Mouse (Mus musculus) kidney, postnatal 14 days (tissue): Measurements from ENCODE around the gene Whamm.

Source experiments
- DNase-seq: peaks from one replicate; pipeline ENCODE4 v3.0.0; 2022; ENCODE audit warnings: mixed read lengths

Gene Whamm

DNA sequence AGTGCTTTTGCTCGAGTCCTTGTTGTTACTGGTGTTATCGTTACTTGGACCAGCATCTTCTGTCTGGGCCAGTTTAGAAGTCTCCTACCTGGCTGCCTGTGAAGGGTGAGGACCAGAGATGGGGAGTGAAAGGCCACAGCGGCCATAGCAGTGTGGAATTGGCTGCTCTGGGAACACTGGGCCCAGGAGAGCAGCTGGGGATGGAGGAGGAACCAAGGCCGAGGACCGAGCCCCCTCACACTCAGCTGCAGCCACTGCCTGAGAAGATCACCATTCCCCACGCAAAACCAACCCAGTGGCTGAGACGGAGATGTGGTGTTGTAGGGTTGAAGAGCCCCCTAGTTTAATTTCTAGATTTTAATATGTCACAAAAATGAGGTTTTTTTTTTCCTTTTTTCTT lies 6.3 kb upstream of the Whamm start:
- DNase-seq, result no peak

DNA sequence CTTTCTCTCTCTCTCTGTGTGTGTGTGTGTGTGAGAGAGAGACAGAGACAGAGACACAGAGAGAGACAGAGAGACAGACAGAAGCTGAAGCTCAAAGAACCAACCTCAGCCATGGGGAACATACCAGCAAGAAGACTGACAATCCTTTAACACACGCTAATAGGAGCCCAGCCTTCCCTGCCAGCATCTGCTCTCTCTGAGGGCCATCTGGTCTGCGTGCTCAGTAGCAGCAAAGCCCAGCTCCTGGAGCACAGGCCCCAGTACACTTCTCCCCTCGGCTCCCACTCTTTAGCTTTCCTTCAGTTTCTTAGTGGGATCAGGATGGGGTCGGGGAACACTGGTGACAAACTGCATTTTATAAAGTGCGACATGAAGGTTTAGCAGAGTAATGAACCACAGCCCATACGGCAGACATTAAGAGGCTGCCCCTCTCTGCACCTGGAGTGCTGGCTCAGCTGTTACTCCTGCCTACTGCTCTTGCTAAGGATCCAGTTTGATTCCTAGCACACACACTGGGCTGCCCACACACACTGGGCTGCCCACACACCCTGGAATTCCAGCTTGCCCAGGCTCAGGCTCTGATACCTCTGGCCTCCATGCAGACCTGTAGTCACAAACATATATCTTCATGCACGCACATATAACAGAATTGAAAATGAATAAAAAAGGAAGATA lies 5.5 kb upstream of the Whamm start:
- DNase-seq, result no peak

DNA sequence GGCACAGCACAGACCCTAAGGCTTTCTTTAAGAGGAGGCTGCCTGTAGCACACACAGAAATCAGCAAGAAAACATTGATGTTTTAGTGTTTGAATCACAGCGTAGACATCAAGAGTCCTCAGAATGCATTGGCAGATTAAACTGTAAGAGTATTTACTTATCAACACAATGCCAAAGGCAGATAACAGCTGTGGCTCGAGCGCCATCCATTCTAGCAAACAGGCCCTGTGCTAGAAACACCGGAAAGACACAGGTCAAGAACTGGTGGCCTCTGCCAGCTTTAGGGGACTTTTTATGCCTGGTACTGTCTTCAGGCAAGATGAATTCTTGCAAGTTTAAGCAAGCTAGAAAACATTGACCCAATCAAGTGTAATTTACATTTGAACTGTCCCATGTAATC lies 4.7 kb upstream of the Whamm start:
- no peak for DNase-seq

DNA sequence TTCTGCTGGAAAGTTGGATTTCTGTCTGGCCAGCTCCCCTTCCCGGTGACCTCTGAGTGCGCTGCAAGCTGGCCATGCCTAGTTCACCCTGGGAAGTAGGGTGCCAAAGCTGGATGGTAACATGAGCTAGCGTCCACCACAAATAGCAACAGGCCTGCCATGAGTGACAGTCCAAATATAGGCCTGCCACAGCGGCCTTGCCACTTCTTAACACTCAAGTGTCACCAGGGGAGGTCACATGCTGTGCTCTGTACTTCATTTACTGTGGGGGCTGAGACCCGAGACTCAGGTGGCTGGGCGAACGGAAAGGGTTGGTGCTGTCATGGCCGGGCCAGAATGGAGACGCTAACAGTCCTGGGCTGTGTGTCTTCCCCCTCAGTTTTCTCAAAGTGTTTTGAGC lies 4.2 kb upstream of the Whamm start, which contains the start of gene Fsd2:
TSS of gene Fsd2 (minus strand) at position 53 of the 400 bp plus-strand sequence.
- no peak for DNase-seq

DNA sequence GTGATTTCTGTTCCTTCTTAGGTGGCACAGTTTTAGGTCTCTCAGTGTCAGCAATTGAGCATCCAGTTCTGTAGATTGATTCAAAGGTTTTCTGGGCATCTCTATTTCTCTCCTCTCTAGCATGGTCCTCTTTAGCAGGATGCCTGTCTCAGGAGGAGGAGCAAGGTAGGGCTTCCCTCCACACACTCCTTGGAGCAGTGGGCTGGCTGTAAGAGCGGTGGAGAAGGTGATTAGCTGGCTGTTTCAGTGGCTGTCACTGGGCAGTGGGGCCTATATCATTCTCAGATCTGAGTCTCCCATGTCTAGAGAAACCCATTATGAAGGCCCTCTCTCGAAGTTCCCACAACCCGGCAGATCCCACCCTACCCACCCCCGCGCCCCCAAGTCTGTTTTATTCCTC lies 3.7 kb upstream of the Whamm start:
- DNase-seq, result no peak

DNA sequence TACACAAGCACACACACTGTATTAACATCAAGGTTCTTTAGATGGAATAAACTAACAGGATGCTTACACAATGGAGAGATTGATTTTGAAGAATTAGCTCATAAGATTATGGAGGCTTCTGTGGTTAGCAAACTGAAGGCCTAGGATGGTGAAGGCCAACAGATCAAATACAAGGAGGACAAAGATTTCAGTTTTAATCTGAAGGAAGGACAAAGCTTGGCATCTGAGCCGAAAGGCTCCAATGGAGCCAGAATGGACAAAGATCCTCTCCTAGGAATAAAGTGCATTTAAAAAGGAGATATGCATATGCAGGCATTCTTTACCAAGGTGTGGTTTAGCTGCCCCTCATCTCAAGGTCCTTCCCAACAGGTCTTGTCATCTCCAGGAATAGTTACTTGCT lies 1.2 kb upstream of the Whamm start:
- DNase-seq, result no peak

GRCm38 (mm10) chr7:81570271-81570670 lies 795 bp upstream of the Whamm start:
- DNase-seq, result no peak

- DNase-seq, result no peak
These were observed 336 bp upstream of the Whamm start for GRCm38 (mm10) chr7:81570752-81571107.

- peak; percentile 24 for DNase-seq
These were observed 925 bp downstream of the Whamm start for GRCm38 (mm10) chr7:81571941-81572441.

DNA sequence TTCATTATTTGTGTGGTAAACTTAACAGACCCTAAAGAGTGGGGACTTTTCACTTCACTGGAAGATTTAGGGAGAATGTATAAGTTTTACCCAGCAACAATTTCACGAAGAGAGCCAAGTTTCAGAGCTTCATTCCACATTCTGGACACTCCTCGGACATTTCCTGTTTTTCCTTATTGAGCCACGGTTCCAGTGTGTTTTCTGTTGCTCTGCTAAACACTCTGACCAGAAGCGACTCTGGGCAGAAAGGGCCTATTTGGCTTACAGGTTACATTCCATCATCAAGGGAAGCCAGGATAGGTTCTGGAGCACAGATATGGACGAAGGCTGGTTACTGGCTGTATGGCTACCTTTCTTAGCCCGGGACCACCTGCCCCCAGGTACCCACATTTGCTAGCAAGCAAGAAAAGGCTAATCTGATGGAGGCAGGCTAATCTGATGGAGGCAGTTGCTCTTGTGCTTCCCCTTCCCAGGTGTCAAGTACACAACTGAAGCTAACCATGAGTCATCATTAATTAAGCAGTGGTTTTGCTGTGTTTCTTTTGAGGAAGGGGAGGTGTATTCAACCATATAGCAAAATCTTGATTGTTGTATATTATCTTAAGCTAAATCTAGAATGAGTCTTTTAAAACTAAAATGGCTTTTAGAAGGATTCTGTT lies 1.7 kb downstream of the Whamm start:
- DNase-seq, result peak; percentile 24

DNA sequence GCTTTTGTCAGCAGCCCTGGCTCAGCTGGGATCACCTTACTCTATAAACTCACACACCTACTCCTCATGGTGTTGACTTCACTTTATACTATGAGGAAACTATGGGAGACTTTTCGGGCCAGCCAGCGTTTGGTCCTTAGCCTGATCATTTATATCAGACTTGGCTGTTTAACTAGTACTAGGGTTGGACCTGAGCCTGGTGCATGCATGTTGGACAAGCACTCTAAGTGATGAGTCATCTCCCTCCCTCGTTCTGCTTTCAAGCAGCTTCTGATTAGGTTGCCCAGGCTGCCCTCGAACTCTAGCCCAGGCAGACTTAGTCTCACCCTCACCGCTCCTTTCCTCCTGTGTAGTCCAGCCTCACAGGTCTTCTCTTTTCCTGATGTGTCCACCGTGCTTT lies 2.3 kb downstream of the Whamm start:
- no peak for DNase-seq

GRCm38 (mm10) chr7:81573821-81574220 lies 2.8 kb downstream of the Whamm start:
- DNase-seq, result no peak

DNA sequence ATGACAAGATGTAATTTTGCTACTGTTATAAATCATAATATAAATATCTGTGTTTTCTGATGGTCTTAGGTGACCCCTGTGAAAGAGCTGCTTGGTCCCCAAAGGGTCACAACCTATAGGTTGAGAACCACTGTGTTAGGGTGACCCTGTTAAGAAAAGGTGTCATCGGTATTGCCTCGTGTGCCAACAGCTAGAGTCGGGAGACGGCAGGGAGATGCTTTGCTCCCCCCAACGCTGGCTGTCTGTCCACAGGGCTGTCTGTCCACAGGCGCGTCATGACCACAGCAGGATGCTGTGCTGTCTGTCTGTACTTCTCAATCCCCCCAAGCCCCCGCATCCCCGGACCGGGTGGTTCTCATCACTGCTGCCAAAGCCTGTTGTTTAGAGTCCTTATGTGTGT lies 4.5 kb downstream of the Whamm start:
- DNase-seq, result no peak

DNA sequence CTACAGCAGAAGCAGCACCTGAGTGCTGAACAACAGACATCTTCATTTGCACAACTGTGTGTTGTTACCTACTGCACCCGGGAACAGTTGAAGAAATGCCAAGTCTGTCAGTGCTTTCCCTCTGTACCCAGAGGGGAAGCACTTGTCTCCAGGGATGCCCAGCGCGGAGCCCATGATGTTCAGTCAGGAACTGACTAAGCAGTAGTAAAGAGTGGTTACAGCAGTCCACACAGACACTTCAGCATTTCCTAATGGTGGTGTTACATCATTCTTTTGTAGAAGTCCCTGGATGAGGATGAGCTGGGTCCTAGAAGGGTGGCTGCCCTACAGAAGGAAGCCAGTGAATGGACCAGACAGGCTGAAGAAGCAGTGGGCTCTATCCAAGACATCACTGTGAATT lies 6.8 kb downstream of the Whamm start:
- DNase-seq, result no peak

- no peak for DNase-seq
These were observed 7.3 kb downstream of the Whamm start for GRCm38 (mm10) chr7:81578413-81578812.

DNA sequence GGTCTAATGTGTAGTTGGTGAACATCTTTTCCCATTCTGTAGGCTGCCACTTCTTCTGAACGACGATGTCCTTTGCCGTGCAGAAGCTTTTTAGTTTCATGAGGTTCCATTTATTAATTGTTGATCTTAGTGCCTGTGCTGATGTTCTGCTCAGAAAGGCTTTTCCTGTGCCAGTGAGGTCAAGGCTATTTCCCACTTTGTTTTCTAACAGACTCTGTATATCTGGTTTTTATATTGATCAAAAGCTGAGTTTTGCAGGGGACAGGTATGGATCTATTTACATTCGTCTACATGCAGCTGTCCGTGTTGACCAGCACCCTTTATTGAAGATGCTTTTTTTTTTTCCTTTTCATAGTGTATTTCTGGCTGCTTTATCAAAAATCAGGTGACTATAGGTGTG lies 8.2 kb downstream of the Whamm start:
- DNase-seq, result no peak

DNA sequence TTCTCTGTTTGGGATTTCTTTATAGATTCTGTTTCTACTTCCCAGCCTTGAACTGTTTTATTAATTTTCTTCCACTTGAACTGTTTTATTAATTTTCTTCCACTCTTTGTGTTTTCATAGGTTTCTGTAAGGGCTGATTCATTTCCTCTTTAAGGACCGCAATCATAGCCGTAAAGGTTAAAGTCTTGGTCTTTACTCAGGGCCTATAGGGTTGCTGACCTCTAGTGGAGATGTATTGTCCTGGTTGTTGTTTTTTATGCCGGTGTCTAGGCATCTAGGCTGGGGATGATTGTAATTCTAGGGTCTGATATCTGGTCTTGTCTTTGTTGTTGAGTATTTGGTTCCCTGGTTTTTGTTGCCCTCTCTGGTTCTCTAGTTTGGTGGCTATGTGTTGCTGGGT lies 12.4 kb downstream of the Whamm start:
- DNase-seq, result no peak

DNA sequence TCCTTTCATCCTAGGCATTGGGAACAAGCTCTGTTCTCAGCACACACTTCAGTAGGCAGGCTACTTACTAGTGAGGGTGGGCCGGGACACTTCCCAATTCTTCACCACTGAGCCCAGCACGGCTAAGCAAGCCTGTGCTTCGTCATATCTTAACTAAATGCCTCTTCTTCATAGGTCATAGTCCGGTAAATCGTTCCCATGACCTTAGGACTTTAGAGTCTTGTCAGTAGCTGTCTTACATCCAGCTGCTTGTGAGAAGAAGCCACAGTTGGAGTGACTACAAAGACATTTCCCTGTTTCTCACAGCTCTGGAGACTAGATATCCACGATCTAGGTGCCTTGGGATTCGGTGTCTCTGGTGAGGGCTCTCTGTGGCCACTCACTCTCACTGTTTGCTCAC lies 14.3 kb downstream of the Whamm start:
- no peak for DNase-seq

DNA sequence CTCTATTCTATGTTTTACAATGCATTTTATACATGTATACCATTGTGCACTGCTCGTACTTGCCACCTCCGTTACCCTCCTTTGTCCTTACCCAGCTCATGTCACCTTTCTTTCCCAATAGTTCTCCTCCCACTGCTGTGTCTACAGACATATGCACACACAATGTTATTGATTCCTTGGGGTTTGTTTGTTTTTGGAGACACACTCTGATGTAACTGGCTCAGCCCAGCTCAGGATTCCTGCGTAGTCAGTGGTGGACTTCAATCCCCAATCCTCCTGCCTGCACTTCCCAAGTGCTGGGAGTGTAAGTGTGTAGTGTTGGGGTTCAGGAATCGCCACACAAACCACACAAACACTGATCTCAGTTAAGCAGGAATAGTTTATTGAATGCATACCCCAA lies 16.2 kb downstream of the Whamm start:
- no peak for DNase-seq

- no peak for DNase-seq
These were observed 21.6 kb downstream of the Whamm start for GRCm38 (mm10) chr7:81592686-81593085.

DNA sequence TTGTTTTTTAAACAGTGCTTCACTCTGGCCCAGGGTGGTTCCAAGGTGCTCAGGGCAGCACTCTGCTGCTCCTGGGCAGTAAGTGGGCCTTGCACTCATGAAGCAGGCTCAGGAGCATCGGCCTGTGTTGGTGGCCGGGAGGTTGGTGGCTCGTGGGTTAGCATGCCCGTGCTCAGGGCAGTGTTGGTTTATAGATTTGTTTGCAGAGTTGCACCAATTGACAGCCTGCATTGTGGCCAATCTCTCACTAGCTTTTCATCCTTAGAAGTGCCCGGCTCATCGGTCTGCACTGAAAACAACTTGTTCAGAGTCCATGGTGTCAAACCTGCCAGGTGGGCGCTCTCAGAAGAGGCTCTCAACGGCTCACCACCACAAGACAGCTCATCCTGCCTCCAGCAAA lies 22.3 kb downstream of the Whamm start:
- DNase-seq, result no peak

- DNase-seq, result no peak
These were observed 24.0 kb downstream of the Whamm start for GRCm38 (mm10) chr7:81595056-81595455.

- DNase-seq, result no peak
These were observed 25.0 kb downstream of the Whamm start for GRCm38 (mm10) chr7:81596086-81596485.

GRCm38 (mm10) chr7:81597660-81598059 lies 26.6 kb downstream of the Whamm start:
- DNase-seq, result no peak
